Mouse (Mus musculus) limb, embryonic 14.5 days (tissue): ENCODE data around the gene Hexim1. TPM values are rescaled to one million over a fixed set of nuclear protein-coding genes. Genes with fewer than 3 reads are reported as not detected.

ENCODE experiments used
- ATAC-seq: fragments of 200-750 bp; cut with Nextera tagmentation; 2 replicates; pipeline ENCODE4 v1.8.0; 2017; ENCODE audit warnings: low read depth, moderate number of reproducible peaks, moderate TSS enrichment; ENCODE audit not compliant: low FRiP score
- DNase-seq: peaks from one replicate; pipeline ENCODE4 v3.0.0-alpha.2; 2015; ENCODE audit warnings: low spot score
- H3K27ac ChIP-seq: fragments of 300-500 bp; sonication (generic); replicated peaks from 2 replicates; pipeline ENCODE4 v1.5.1; 2014; ENCODE audit warnings: low read depth, mild to moderate bottlenecking, low read length, moderate library complexity, mixed read lengths
- H3K27me3 ChIP-seq: fragments of 300-500 bp; sonication (generic); 2 replicates; pipeline ENCODE4 v1.6.1; 2014; ENCODE audit warnings: low read length, mixed read lengths; ENCODE audit not compliant: control insufficient read depth, insufficient read depth
- H3K36me3 ChIP-seq: fragments of 300-500 bp; sonication (generic); 2 replicates; pipeline ENCODE4 v1.6.1; 2014; ENCODE audit warnings: mild to moderate bottlenecking, low read length, moderate library complexity, mixed read lengths; ENCODE audit not compliant: control insufficient read depth, insufficient read depth
- H3K4me1 ChIP-seq: fragments of 300-500 bp; sonication (generic); 2 replicates; pipeline ENCODE4 v1.6.1; 2014; ENCODE audit warnings: antibody characterized with exemption, low read length, mixed read lengths; ENCODE audit not compliant: control insufficient read depth, insufficient read depth
- H3K4me2 ChIP-seq: fragments of 300-500 bp; sonication (generic); replicated peaks from 2 replicates; pipeline ENCODE4 v1.6.1; 2014; ENCODE audit warnings: low read depth, mild to moderate bottlenecking, low read length, moderate library complexity; ENCODE audit not compliant: severe bottlenecking
- H3K4me3 ChIP-seq: fragments of 300-500 bp; sonication (generic); replicated peaks from 2 replicates; pipeline ENCODE4 v1.5.1; 2014; ENCODE audit warnings: low read length
- H3K9ac ChIP-seq: fragments of 300-500 bp; sonication (generic); 2 replicates; pipeline ENCODE4 v1.6.1; 2014; ENCODE audit warnings: mild to moderate bottlenecking, low read depth, low read length, moderate library complexity; ENCODE audit not compliant: severe bottlenecking
- H3K9me3 ChIP-seq: fragments of 300-500 bp; sonication (generic); 2 replicates; pipeline ENCODE4 v1.6.1; 2016; ENCODE audit warnings: low read length; ENCODE audit not compliant: control insufficient read depth
- POLR2A ChIP-seq: fragments of 200-500 bp; IDR thresholded peaks from 2 replicates; pipeline ENCODE4 v1.8.0; 2012; ENCODE audit warnings: inconsistent platforms, mild to moderate bottlenecking, moderate library complexity, borderline replicate concordance; ENCODE audit not compliant: insufficient read depth, insufficient read length; ENCODE audit errors: extremely low read depth
- WGBS: fragments of 180-500 bp; shearing (Covaris S2); extraction: QIAGEN DNeasy Blood & Tissue Kit; methylation state at CpG from one replicate; pipeline ENCODE4 v1.1.7; 2014; 5-methylcytosine and 5-hydroxymethylcytosine counted together
- polyA plus RNA-seq, 2 experiments: library from polyadenylated mRNA; depleted of rRNA in 1 of 2; stranded (reverse) in 1 of 2; unstranded in 1 of 2; fragments of >200 nt; fragmentation: Nextera tagmentation in 1 of 2; extraction: Ambion mirVana in 1 of 2; gene quantifications; 2 replicates each; pipeline versions ENCODE4 v1.2.1 to v1.2.3; 2012 to 2014

Hexim1 gene
- polyA plus RNA-seq, 2 experiments: 7.5 to 21.1 TPM

GRCm38 (mm10) chr11:103093306-103093705, 22.7 kb upstream of the Hexim1 start:
- TF ChIP-seq POLR2A: no peak
- Histone ChIP-seq H3K27me3 (no peaks in the 10 kb centered on the region), H3K9ac (no peak overlapping the region), H3K36me3 (no peaks in the 10 kb centered on the region), H3K27ac (no peak overlapping the region), H3K4me3 (no peak overlapping the region), H3K4me2 (no peak overlapping the region), H3K9me3 (no peaks in the 10 kb centered on the region), H3K4me1 (peaks cover 10% of the 10 kb centered on the region; the same call in 1 of the 2 replicates)
- WGBS: 96% methylated on average over 7 of the region's 7 CpGs
- DNase-seq (no peak), ATAC-seq (no peak)

- no peak overlapping the region for H3K9ac ChIP-seq
- 64% methylated on average over 20 of the region's 20 CpGs for WGBS
- H3K4me1 ChIP-seq: peaks cover 10% of the 10 kb centered on the region; the same call in 1 of the 2 replicates
- no peaks in the 10 kb centered on the region for H3K36me3 ChIP-seq
- no peaks in the 10 kb centered on the region for H3K27me3 ChIP-seq
- ATAC-seq (0 out of 2 replicates have a peak, but pooled peaks have one; percentile 28), DNase-seq (no peak)
- no peak overlapping the region for H3K4me3 ChIP-seq
- no peaks in the 10 kb centered on the region for H3K9me3 ChIP-seq
- no peak overlapping the region for H3K27ac ChIP-seq
- no peak for TF ChIP-seq POLR2A
- no peak overlapping the region for H3K4me2 ChIP-seq
These were observed 21.9 kb upstream of the Hexim1 start for GRCm38 (mm10) chr11:103093862-103094833.

- Histone ChIP-seq H3K36me3 (no peaks in the 10 kb centered on the region), H3K27me3 (peaks cover under 1% of the 10 kb centered on the region; the same call in 1 of the 2 replicates), H3K27ac (no peak overlapping the region), H3K4me1 (peaks cover 10% of the 10 kb centered on the region; the same call in 1 of the 2 replicates), H3K4me3 (no peak overlapping the region), H3K4me2 (no peak overlapping the region), H3K9ac (no peak overlapping the region), H3K9me3 (no peaks in the 10 kb centered on the region)
- TF ChIP-seq POLR2A: no peak
- DNase-seq (no peak), ATAC-seq (no peak)
- WGBS: 61% methylated on average over 9 of the region's 9 CpGs
These were observed 20.8 kb upstream of the Hexim1 start for GRCm38 (mm10) chr11:103095107-103095670.

- Histone ChIP-seq H3K4me2 (no peak overlapping the region), H3K9ac (no peak overlapping the region), H3K36me3 (no peaks in the 10 kb centered on the region), H3K4me3 (no peak overlapping the region), H3K27me3 (peaks cover 5% of the 10 kb centered on the region; the same call in 1 of the 2 replicates), H3K9me3 (no peaks in the 10 kb centered on the region), H3K27ac (no peak overlapping the region), H3K4me1 (peaks cover 10% of the 10 kb centered on the region; the same call in 1 of the 2 replicates)
- WGBS: 82% methylated on average over 6 of the region's 6 CpGs
- no peak for TF ChIP-seq POLR2A
- DNase-seq (no peak), ATAC-seq (no peak)
These were observed 20.2 kb upstream of the Hexim1 start for GRCm38 (mm10) chr11:103095801-103096200.
